Mouse (Mus musculus) mouse trophoblast stem cell (cell line): ENCODE results near the gene Nup214.
"Not testable (repeated sequence)": the region's sequence is repeated elsewhere in the genome, so short reads cannot be mapped to it uniquely, and the experiment has no call there.

Source experiments
- in situ Hi-C, 2 experiments: fragments of 300-500 bp; cut with MseI, MboI; formaldehyde crosslinking; loops; 2 replicates in 1 of 2; 3 replicates in 1 of 2; pipeline ENCODE4 v1.15.1; 2025

Nup214 gene

DNA sequence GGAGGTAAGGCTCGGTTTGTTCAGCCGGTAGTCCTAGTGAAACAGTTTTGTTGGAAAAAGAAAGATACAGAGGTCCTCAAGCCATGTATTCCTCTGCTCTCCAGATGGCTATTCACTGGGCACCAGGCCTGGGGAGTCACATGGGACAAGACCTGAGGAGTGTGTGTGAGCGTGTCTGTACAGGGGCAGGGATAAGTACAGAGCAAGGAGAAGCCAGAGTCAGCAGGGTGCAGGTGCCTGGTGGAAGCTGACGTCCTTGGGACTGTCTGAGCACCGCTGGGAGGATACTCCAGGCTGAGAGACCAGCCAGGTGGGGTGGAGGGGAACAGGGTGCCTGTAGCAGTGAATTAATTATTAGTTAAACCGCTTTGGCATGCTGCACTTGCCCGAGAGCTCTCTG, 10.7 kb upstream of the Nup214 start:
- in situ Hi-C loops, result no loop called here

DNA sequence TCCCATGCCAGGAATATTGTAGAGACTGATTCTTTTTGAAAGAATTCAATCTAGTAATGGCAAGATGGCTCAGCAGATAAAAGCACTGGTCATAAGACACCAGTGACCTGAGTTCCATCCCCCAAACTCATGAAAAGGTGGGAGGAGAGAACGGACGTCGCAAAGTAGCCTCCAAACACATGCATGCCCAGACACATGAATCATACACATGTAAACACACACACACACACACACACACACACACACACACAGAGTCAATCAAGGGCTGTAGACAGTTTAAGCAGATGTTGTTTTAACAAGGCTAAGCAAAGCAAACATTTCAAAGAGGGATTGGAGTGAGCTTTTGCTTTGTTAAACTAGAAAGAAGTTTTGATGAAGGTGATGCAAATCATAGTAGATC, 10.0 kb upstream of the Nup214 start:
- in situ Hi-C loops, result no loop called here

DNA sequence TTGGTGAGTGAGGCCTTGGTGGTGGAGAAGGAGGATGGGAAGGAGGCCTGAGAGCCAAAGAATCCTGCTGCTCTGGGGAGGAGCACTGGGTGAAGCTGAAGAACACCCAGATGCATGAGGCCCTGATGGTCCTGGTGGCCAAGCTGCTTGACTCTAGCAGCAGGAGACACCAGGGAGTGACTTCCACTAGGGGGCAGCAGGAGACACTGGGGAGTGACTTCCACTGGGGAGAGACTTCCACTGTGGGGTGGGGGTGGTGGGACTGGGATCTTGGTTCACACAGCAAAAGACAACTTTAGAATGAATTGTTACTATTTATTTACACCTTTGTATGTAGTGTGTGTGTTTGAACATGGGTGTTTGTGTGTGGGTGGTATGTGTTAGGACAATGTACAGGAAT, 9.1 kb upstream of the Nup214 start:
- in situ Hi-C loops, result no loop called here

DNA sequence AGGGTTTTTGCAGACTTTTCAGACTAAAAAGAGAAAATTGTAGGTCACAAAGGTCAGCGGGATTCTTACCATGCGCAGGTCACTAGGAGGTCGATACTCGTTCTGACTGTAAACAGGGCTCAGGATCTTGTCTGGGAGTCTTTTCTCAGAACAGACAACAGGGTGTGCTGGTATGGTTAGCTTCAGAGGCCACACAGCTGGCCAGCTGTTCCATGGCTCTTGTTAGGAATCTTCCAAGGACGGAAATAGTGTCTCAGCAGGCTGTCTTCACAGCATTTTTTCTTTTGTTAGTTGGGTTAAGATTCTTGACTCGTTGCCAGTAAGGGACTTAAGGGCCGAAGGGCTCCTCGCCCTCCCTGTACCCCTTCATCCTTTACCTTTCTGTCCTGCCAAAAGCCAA, 7.4 kb upstream of the Nup214 start:
- in situ Hi-C loops, result no loop called here

DNA sequence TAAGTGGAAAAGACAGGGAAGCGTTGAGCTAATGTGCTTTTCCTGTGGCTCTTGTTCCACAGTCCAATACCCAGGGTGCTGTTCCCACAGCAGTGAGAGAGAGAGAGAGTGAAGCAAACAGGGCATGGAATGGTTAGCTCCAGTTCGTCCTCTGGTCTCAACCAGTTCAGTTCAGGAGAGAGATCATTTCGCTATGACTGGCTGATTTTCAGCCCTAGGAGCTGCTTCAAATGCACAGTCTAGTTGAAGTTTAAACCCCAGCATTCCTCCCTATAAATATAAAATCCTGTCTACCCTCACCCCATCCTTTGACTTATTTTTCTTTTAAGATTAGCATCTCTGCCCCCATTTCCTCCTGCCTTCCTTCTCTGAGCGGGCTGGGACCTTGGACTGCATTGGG, 1.6 kb upstream of the Nup214 start:
- in situ Hi-C loops, result no loop called here

DNA sequence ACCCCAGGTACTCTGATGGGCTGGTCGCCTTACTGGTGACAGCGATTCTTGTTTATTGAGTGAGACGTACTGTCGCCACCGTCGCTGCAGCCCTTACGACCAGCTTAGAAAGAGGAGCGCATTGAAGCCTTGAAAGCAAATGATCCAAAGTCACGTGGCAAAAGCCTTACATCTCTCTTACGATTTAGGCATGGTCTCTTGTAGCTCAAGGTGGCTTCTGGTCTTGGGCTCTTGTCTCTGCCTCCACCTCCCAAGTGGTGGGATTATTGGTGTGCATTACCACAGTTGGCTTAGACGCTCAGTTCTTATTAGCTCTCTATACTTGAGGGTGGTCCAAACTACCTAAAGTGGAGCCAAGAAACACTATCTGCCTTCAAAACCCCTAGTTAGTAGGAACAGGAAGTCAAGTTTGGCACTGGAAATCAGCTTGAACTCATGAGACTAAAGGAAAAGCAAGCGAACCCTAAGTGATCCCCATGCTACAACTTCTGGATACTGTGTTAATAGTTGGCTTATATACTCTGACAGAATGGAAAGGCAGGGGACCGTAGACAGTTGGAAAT, 654 bp downstream of the Nup214 start:
- in situ Hi-C loops, result no loop called here

DNA sequence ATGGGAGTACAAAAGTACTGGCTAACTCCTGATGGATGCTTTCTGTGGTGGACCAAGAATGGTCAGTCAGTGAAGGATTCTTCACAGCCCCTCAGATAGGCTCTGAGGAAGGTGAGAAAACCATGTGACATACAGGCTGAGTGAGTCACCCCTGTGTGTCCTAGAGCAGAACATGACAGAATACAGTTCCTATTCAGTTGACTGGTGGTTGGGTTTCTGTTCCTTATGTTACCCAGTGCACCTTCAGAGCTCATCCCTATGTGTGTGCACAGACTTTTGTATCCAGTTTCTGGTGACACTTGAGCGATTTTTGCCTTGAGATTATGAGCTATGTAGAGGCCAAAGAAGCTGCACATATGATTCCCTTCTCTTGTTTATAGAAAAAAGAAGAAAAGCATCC, 13.5 kb downstream of the Nup214 start:
- in situ Hi-C loops, result no loop called here

DNA sequence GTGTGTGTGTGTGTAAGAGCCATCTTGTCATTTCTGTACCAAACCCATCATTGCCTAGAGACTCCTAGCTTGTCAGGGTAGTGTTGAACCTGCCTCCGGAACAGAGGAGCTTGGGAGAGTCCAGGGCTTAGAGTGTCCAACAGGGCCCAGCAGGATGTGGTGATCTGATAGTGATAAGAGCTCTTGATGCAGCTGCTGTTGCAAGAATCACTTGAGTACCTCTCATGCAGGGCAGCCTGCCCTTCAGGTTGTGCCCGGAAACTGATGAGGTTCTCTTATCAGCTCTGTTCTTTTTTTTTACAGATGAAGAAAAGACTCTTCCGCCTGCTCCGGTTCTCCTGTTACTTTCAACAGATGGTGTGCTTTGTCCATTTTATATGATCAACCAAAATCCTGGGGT, 16.7 kb downstream of the Nup214 start:
- in situ Hi-C loops, result no loop called here

DNA sequence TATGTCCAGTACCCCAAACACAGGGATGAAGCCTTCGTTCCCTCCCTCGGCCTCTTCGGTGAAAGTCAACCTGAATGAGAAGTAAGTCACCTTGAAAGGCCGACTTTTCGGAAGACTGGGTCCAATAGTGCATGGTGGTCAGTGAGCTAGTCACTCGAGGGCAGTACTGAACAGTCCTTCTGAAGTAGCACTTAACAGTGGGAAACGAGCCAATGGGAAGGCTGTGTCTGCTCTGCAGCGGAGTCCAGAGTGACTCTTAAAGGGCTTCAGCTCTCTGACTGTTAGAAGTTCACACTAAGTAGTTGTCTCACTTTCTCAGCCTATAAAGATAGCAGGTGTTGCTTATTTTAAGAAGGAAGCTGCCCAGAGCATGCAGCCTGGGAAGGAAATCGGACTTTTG, 20.7 kb downstream of the Nup214 start:
- in situ Hi-C loops, result no loop called here

DNA sequence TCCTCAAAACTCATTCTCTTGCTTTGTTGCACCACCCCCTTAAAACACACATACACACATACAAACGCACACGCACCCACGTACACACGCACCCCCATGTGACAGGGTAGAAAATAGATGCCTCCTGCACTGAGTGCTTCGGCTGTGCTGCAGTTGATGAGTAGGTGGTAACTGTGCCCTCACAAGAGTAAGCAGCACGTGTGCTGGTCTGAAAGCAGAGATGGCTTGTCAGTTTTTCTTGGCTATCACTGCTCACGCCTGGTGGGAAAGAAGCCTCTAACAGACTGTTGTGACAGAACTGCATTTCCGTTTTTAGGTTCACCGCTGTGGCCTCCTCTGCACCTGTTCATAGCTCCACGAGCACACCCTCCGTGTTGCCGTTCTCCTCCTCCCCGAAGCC, 21.8 kb downstream of the Nup214 start:
- in situ Hi-C loops, result no loop called here

DNA sequence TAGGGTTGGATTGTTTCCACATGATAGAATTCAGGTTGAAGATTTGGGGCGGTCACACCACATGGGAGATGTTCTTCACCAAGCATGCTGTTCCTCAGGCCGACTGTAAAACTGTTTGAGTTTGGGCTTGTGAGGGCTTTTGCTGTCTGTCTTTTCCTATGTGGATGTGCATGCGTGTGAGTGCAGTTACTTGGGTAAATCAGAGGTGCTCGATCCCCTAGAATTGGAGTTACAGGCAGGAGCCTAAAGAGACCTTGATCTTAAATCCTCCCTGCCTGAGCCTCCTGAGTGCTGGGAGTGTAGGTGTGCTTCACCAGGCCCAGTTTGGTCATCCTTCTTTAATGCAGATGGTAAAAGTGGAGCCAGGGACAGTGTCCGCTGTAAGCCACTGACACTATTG, 23.3 kb downstream of the Nup214 start:
- in situ Hi-C loops, result no loop called here

DNA sequence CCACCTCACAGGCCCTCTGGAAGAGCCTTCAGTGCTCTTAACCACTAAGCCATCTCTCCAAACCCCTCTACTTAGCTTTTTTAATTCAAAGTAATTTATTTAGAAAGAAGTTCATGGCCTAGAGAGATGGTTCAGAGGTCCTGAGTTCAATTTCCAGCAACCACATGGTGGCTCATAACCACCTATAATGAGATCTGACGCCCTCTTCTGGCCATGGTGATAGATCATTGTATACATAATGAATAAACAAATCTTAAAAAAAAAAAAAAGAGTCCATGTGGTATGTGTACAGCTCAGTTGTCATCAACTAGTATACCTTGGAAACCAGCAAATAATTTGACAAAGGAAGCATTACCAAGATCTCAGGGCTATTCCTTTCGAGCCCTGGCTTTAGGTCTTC, 24.2 kb downstream of the Nup214 start:
- in situ Hi-C loops, result no loop called here

DNA sequence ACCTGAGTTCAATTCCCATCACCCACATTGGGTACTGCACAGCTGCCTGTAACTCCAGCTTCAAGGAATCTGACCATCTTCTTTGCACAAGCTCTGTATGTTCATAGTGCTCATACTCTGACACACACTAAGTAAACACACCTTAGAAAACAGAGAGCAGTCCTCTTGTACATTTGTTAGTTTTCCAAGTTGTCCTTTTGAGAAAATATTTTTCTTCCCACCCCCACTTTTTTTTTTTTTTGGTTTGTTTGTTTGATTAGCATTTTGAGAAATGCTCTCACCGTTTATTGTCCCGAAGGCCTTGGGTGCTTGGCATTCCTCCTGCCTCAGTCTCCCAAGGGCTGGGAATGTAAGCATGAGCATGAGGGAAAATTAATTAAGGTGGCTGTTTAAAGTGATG, 34.1 kb downstream of the Nup214 start:
- in situ Hi-C loops, result no loop called here

DNA sequence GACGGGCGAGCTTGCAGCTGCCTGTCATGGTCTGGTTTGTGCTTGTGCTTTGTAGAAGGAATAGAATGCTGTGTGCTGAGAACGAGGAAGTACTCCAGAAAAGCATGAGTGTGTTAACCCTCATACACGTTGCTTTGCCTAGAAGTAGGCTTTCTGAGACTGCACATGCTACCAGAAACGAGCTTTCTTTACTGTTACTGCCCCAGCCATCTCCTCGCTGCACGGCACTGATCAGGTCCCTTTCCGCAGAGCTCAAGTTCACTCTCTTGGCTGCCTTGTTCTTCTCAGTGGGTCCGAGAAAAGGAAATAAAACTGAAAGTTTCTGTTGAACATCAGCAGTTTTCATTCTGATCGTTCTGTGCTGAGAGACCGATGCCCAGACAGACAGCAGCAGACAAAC, 34.5 kb downstream of the Nup214 start:
- in situ Hi-C loops, result no loop called here

DNA sequence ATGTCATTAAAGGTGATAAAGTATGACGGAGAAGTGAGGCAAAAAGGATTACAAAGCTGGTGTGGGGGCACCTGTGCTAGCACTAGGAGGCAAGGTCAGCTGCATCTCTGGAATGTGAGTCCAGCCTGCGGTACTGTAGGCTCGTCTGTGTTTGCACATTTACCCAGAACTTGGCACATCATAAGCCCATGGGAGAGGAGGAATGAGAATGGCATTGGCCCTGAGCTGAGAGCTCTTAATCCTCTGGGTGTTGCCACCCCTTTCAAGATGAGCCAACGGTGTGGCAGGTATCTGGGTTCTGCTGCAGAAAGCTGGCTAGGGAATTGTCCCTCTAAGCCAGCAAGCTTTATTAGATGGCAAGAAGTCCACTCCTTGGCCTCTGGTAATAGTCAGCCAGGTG, 45.5 kb downstream of the Nup214 start:
- in situ Hi-C loops, result no loop called here

DNA sequence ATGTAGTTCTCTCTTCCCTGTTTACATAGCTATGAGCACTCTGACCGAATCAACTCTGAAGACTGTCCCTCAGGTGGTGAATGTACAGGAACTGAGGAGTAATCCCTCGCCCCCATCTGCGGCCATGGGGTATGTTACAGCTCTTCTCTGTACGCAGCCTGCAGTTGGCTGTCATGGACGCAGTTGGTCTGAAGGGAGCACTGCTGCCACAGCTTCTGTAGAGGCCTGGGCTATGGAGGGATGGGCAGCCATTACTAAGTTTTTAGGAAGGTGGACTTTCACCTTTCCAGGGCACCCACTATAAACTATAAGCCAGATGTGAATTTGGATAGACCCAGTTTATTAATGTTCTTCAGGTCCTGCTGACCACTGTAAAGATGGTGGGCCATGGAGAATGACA, 46.0 kb downstream of the Nup214 start:
- in situ Hi-C loops, result no loop called here

DNA sequence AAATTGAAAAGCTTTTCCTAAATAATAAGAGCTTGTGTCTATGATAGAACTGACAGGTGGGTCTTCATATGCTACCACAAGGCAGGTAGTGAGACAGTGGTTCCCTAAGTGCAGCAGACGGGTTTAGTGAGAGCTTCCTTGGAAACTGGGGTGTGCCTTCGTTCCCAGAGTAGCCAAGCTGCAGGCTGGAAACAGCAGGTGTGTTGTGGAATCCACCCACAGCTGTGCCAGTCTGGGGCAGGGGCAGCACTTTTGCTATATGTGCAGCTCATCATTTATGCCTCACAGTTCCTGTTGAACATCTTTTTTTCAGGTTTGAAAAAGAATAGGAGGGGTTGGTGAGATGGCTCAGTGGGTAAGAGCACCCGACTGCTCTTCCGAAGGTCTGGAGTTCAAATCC, 50.1 kb downstream of the Nup214 start:
- in situ Hi-C loops, result no loop called here

DNA sequence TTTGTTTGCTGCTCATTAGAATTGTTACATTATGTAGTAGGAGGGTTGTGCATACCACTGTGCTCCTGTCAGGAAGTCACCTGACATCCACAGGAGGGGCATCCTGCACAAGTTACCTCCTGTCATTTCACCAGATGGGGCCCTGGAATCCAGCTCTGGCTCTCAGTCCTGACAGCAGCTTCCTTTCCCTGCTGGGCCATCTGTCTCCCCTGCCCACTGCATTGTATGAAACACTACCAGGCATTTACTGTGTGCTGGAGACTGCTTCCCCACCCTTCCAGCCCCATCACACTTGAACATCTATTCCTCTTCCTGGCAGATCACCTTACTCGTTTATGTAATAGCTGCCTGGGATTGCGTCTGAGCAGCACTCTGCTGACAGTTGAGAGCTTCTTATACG, 55.4 kb downstream of the Nup214 start:
- in situ Hi-C loops, result no loop called here

DNA sequence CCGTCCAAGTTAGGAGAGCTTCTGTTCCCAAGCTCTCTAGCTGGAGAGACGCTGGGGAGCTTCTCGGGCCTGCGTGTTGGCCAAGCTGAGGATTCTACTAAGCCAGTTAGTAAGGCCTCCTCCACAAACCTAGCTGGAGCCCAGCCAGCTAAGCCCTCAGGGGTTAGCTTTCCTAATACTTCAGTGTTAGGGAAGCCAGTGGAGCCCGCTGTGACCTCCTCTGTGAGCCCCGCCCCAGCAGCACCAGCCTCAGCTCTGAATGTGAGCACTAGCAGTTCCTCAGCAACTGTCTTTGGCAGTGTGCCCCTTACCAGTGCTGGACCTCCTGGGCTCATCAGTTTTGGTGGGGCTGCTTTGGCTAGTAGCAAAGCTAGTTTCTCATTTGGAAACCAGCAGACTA, 59.2 kb downstream of the Nup214 start:
- in situ Hi-C loops, result no loop called here

DNA sequence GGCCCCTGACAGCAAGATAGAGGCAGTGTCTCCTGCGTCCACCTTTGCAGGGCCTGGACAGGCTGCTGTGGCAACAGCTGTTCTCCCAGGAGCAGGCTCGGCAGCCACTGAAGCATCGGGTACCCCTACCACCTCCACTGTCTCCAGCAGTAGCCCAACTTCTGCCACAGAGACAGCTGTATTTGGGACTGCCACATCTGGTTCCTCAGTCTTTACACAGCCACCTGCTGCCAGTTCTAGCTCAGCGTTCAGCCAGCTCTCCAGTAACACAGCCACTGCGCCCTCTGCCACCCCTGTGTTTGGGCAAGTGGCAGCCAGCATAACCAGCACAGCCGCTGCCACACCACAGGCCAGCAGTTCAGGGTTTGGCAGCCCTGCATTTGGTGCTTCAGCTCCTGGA, 60.0 kb downstream of the Nup214 start:
- in situ Hi-C loops, result no loop called here

DNA sequence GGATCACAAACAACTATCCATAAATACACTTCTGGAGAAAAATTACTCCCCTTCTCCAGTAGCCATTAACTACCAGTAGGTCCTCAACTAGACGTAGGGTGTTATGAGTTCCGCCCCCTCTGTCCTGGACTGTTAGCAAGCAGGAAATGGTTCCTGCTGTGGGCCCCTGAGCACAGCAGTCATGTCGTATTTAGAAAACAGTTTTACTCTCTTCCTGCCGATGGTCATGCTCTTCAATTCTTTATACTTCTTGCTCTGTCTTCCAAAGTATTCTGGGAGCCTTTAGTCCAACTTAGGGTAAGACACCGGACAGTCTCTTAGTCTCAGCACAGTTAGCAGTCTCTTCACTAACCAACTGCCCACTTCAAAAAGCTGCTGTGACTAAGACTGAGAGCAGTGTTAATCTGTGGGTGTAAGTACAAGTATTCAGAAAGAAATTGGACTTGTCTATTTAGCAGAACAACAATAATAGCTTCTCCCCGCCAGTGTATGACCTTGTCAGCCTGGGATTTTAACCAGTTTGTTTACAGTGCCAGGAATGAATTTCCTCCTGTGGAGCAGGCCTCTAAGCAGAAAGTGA, 63.1 kb downstream of the Nup214 start:
- in situ Hi-C loops, result no loop called here

DNA sequence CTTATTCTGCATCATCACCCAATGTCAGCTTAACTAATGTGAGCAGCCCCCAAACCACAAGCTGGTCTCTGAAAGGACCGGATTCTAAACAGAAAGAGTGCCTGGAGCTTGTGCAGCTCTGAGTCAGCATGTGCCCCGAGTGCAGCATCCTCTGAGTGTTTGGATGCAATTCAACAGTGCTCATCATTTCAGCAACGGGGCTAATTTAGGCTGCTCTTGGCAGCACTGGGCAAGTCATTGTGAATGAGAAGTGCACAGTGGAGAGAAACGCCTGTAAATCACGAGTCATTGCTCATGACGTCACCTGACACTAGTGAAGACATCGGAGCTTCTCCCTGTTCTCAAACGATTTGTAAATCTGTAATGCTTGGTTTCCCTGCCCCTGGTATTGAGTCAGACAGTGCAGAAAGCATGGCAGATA, 64.4 kb downstream of the Nup214 start:
- in situ Hi-C loops, result no loop called here

DNA sequence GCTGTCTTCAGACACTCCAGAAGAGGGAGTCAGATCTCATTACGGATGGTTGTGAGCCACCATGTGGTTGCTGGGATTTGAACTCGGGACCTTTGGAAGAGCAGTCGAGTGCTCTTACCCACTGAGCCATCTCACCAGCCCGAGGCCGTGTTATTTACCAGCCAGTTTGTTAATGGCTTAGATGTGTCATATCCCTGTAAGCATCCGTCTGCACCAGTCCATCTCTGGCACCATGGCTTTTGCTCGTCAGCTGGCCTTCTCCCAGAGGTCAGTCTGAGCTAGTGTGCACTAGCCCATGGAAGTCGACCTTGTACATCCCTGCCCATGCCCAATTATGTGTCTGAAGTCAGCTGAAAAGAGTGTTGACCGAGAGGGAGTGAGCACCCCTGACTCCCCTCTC, 66.4 kb downstream of the Nup214 start:
- in situ Hi-C loops, result not testable (repeated sequence)

DNA sequence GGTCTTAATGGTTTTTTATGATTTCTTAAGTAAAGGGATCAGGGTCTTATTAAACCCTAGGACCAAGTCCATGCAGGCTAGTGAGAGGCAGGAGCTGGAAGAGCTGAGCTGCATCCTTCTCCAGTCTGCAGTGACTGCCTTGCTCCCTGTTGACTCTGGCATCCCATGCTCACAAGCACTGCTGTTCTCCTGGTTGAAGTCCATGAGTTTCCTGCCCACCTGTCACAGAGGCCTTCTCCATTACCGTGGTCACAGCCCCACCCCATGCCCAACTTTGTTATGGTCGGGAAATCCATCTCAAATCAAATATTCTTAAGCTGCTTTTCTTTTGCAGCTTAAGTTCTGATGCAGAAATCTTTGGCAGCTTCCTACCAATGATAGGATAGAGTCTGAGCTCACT, 66.9 kb downstream of the Nup214 start:
- in situ Hi-C loops, result no loop called here
